Mouse (Mus musculus) heart, adult 2 months (tissue): ENCODE measurements around the gene Dbi.

ENCODE experiments used
- CTCF ChIP-seq: fragments of 200-600 bp; IDR thresholded peaks from 2 replicates; pipeline ENCODE4 v1.8.1; 2022; ENCODE audit warnings: antibody characterized with exemption, mild to moderate bottlenecking, moderate library complexity
- EP300 ChIP-seq: fragments of 200-500 bp; IDR thresholded peaks from 2 replicates; pipeline ENCODE4 v1.6.1; 2011; ENCODE audit warnings: low read depth, low read length, control low read depth; ENCODE audit not compliant: insufficient read depth
- POLR2A ChIP-seq: fragments of 200-500 bp; IDR thresholded peaks from 2 replicates; pipeline ENCODE4 v1.6.1; 2011; ENCODE audit warnings: mild to moderate bottlenecking, low read depth, low read length, control low read depth; ENCODE audit not compliant: insufficient read depth

DNA sequence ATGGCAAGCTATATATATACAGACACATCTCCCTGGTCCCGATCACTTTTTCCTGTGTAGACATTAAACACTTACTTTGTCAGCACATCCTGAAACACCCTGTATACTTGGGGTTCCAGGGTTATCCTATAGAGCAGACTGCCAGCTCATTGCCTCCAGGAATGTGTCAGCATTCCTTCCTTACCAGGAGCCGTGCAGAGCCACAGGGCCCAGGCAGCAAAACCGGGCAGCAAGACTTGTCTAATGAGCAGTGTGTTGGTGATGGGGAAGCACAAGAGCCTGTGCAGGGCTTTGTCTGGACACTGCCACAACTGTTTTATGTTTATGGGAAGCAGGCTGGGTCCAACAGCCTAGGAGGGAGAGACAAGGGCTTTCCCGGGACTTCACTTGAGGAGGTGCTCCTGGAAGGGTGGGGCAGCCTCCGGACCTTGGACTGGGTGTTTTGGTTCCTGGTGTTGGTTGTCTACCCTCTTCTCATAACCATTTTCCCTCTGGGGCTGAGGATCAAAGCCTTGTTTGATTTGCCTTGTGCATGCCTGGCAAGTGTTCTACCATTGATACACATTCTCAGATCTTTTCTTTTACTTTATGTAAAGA lies 36.9 kb downstream of the Dbi start:
- TF ChIP-seq CTCF (no peak), EP300 (no peak), POLR2A (no peak)
